Mouse (Mus musculus): ENCODE data around the gene Tmem87a.

Gene Tmem87a

DNA sequence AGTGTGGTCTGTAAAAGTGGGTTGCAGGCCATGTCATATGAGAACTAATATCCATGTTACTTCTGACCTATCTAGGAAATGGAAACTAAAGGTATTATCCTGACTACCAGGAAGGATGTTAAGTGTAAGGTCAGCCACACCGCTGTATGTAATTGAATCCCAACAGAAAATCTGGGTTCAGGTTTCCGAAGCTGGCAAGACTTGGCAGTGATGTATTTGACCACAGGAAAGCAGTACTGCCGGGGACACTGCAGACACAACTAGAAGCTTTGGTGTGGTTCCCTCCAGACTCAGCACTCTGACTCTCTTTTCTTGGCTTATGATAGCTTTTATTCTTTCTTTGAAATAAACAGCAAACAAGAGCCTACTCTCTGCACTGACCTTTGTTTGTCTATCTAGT lies 37.4 kb downstream of the Tmem87a start:
- no peak for DNase-seq (ENCODE audit: low spot score in 2 of 2)

DNA sequence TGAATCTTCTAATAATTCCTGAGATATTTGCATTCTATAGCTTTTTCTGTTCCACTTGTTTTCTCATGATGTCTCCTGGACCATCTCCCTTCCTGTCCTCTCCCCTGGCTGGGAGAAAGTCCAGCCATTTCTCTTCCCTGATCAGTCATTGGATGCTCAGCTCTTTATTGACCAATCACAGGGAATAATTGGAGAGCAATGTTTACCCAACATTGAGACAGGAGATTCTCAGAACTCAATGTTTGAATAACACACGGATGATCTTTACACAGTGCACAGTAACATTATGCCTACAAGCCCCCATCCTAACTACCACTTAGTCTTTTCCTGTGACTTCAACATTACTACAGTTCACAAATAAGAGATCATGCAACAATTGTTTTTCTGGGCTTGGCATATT lies 43.5 kb downstream of the Tmem87a start:
- no peak for DNase-seq (ENCODE audit: low spot score in 2 of 2)

DNA sequence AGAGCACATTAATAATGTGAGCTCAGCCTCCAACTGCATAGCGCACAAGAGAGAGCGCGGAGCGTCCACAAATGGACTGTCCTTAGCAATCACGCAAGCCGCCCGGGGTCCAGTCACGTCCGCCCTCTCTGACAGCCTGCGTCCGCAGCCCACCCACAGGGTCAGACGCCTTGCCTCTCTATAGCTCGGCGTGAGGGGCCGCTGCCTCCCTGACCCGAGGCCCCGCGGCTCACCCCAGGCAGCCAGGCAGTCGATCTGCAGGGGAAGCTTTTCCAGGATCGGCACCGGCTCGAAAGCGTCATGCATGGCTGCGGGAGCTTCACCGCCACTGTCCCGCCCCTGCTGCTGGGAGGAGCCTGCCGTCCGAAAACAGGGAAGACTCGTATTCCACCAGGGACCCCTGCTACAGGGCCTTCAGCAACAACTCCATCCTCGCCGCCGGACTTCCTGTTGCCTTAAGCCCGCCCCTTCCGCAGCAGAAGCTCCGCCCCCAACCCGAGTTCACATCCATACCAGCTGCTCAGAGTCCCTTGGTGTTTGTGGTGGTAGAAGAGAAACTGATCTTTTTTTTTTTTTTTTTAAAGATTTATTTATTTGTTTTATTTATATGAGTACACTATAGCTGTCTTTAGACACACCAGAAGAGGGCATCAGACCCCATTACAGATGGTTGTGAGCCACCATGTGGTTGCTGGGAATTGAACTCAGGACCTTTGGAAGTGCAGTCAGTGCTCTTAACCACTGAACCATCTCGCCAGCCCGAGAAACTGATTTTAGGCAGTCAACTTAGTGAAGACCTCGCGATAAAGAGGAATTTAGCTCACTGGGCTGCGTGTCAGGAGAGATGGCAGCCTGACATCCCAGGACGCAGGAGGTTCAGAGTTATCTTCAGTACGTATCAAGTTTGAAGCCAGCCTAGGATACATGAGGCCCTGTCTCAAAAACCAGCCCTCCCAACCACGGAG lies 50.9 kb downstream of the Tmem87a start, which contains the start of gene Vps39:
Gene Vps39, minus strand, starts transcription at position 456 of the 965 bp plus-strand sequence.
- DNase-seq (ENCODE audit: low spot score in 2 of 2), result peak; percentile 75 to 83

DNA sequence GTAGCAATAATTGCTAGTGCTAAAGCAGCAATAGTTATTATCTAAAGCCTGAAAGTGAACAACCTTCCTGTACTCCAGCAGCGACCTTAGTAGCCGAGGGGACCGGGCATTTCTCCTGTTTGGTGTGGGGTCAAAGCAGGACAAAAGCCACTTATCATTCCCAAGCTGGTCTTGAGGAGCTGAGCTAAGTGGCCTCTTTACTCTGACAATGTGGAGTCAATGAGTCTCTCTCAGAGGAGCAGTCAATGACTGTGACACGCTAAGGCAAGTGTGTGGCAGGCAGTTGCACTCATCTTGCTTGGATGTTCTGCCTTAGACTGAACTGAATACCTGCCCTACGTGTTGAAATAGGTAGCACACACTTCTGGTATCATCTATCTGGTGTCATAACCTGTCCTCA lies 52.6 kb downstream of the Tmem87a start:
- no peak for DNase-seq (ENCODE audit: low spot score in 2 of 2)

DNA sequence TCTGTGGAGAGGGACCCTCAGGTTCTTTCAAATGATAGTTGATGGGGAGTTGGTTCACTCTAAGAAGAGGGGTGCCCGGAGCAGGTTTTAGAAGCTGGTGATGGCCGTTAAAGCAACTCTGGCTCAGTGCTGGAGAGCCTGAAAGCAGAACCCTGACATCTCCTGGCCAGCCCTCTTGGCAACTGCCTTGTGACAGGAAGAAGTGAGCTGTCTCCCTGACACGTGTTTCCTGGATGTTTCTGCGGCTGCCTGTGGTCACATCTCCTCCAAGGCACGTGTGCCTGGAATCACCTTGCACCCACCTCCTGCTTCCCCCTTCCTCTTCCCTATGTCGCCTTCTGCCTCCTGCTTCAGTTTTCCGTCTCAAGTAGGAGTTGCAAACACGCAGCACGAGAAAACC lies 55.8 kb downstream of the Tmem87a start:
- no peak for DNase-seq (ENCODE audit: low spot score in 2 of 2)

DNA sequence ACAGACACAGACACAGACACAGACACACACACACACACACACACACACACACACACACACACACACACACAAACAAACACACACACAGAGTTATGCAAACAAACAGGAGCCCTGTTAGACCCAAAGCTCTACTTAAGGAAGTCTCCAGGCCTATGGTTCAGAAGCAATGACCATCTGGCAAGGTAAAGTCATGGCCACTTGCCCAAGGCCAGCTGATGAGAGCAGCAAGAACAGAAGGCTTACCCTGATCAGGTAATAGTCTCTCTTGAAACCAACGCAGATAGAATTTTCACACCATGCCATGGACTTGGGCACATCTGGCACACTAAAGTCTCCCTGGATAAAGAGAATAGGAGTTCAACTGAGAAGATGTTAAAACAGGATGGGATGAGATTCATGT lies 62.2 kb downstream of the Tmem87a start:
- no peak for DNase-seq (ENCODE audit: low spot score in 2 of 2)

DNA sequence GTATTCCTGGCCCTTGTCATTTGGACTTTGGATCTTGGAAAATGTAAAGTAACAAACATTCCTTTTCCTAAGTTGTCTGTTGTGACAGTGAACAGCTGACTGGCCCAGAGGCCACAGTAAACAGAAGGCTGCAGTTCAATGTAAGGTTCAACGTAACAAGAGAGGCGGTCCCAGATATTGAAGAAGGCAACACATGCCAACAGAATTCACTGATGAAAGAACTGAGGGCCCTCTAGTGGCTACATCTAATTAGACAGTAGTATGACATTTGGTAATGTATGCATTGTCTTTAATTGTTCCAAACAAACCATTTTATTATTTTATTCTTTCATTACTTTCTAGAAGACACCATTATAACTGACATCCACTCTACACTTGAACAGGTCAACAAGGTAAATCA lies 66.0 kb downstream of the Tmem87a start:
- no peak for DNase-seq (ENCODE audit: low spot score in 2 of 2)

DNA sequence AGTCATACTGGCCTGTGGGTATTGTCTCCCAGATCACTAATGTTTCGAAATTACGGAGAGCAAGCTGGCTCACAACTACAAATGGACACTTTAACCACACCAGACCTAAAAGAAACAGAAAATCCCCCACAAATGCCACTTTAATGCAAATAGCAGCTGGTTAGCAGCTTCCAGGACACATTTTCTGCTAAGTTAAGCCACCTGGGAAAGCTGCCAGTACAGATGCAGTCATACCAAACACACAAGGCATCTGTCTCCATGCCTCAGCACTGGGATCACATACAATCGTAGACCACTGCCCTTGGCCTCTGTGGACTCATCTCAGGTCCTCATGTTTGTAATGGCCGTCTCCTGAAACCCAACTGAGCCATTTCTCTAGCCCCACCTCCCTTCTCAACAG lies 72.3 kb downstream of the Tmem87a start:
- no peak for DNase-seq (ENCODE audit: low spot score in 2 of 2)

DNA sequence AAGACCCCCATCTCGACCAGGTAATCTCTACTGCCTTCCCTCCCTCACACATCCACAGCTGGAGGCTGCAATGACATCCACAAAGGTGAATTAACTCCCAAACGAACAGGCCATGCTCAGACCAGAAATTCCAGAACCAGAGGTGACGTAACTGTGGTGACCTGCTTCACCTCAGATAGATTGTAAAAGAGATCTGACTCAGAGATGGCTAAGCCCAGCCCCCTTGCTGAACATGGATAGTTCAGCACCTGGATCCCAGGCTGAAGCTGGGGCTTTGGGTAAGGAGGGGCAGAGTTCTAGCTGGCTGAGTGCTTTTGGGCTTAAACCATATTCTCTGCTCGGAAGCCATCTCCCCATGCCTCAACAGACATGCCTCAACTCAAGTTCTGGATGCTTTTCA lies 88.8 kb downstream of the Tmem87a start:
- DNase-seq (ENCODE audit: low spot score in 2 of 2), result no peak

DNA sequence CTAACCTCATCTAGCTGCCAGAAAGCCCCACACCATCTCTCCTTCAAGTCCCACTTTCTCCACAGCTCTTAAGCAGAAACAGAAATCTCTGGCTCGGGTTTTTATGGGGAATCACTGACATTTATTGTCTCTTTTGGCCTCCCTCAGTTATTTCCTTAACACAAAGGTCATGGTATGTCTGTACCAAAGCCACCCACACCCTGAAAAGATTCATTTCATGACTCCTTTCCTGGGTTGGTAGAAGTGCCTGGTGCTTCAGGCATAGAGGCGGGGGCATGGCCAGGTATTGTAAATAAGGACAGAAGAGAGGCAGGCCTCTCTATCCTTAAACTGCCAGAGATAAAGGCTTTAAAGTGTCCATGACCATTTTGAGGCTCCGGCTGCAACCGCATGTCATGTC lies 89.4 kb downstream of the Tmem87a start:
- no peak for DNase-seq (ENCODE audit: low spot score in 2 of 2)

DNA sequence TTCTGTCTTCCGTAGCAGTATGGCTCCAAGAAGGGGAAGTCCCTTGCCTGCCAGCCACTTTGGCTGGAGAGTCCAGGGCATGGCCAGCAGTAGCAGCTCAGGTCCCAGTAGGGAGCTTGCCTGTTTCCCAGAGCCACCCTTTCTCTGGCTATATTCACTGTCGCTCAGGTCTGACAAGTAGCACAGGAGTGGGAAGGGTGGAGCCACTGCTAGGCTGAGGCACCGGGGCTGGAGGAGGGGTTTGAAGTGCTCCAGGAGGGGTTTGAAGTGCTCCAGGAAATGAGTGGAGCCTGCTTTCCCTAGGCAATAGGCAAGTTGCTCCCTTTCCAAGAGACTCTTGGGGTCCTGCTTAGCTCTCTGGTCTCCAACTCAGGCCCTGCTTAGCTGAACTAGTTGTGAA lies 89.9 kb downstream of the Tmem87a start, which contains the start of gene Pla2g4f:
Gene Pla2g4f, minus strand, starts transcription at position 190 of the 400 bp plus-strand sequence.
- DNase-seq (ENCODE audit: low spot score in 2 of 2), result no peak

DNA sequence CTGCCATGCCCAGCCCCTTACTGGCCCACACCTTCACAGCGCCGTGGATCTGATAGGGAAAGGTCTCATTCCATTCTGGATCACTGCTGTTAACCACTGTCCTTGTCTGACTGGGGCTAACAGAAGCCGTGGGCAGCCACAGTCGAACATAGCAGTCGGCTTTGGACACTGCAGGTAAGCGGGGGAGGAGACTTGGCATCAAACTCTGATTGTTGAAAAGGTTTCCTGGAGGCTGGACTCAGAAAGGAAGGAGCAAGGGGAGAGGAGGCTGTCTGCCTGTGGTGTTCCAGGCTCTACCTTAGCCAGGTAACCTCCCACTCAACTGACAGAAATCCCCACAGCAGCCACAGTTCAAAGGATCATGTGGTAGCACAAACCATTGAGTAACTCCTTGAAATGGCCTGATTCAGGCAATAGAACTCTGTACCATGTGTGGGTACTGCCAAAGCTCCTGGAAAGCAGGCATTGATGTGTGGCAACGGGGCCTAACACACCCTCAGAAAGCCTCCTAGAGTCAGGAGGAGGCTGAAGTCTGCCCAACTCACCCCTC lies 91.6 kb downstream of the Tmem87a start:
- DNase-seq (ENCODE audit: low spot score in 2 of 2), result no peak

All from spleen, postnatal 14 days (tissue).